Mouse (Mus musculus) liver, adult 2 months (tissue): Measurements from ENCODE around the gene Tsc22d3.

ENCODE experiments used
- CTCF ChIP-seq: fragments of 200-500 bp; IDR thresholded peaks from 2 replicates; pipeline ENCODE4 v1.5.1; 2011; ENCODE audit warnings: low read depth, low read length, control low read depth
- POLR2A ChIP-seq: fragments of 200-500 bp; IDR thresholded peaks from 2 replicates; pipeline ENCODE4 v1.6.1; 2011; ENCODE audit warnings: low read length, control low read depth; ENCODE audit not compliant: insufficient read depth; ENCODE audit errors: extremely low read depth

GRCm38 (mm10) chrX:140575636-140576035 lies 24.8 kb downstream of the Tsc22d3 start:
- TF ChIP-seq CTCF (no peak), POLR2A (no peak)
